Mouse (Mus musculus): ENCODE measurements around the gene Lmf2. TPM values are rescaled to one million over a fixed set of nuclear protein-coding genes. Genes with fewer than 3 reads are reported as not detected.
A peak's percentile ranks its signal among the peaks of the same experiment; 100 is the strongest.

The Lmf2 gene
- polyA plus RNA-seq (2012; rRNA removed), result 26.5 and 32.5 TPM in 2 replicates

DNA sequence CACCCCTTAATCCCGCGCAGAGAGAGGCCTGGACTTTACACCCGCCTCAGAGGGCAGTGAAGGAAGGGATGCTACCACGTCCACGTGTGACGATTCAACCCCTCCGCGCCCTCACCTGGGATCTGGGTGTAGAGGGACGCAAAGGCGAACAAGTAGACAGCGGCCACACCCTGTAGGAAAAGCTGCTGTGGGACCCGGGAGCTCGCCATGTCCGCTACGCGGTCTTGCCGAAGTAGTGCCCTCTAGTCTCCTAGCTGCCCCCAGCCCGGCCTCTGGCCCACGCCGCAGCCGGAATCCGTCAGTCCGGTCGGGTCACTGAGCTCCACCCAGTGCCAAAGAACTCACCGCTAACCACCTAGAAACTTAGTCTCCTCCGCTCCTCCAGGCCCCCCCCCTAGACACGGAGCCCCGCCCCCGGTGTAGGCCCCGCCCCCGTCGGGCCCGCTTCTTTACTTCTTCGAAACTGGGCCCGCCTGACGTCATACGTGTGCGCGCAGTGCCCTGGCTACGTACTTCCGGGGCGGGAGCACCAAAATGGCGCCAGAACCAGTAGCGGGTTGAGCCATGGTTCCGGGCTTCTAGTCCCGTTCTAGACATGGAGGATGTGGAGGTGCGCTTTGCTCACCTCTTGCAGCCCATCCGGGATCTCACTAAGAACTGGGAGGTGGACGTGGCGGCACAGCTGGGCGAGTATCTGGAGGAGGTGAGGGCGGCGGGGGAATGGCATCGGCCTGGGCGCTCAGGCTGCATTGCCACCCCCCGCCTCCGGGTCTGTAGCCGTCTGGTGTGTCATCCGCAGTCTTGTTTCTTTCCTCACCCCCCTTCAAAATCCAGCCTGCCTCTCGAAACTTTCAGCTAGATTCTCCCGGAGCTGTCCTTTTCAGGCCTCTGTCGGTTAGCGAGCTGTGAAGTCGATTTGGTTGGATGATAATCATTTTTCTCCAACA is at the start of gene Lmf2, which contains the start of gene Ncaph2:
Lmf2 (minus strand) TSS at position 419 of the 947 bp plus-strand sequence.
Ncaph2 (plus strand) TSS at position 479 of the 947 bp plus-strand sequence.
- peak; percentile 98 for DNase-seq (ENCODE audit: low read depth)
- TF ChIP-seq POLR2A (IDR thresholded peaks at IDR 0.05; ENCODE audit: borderline replicate concordance, extremely low read depth, insufficient read depth, insufficient read length, poor library complexity, severe bottlenecking) (no peak; the same call in 1 of the 2 replicates), CTCF (IDR thresholded peaks at IDR 0.05; ENCODE audit: borderline replicate concordance, extremely low read depth, insufficient read depth, insufficient read length) (no peak)

DNA sequence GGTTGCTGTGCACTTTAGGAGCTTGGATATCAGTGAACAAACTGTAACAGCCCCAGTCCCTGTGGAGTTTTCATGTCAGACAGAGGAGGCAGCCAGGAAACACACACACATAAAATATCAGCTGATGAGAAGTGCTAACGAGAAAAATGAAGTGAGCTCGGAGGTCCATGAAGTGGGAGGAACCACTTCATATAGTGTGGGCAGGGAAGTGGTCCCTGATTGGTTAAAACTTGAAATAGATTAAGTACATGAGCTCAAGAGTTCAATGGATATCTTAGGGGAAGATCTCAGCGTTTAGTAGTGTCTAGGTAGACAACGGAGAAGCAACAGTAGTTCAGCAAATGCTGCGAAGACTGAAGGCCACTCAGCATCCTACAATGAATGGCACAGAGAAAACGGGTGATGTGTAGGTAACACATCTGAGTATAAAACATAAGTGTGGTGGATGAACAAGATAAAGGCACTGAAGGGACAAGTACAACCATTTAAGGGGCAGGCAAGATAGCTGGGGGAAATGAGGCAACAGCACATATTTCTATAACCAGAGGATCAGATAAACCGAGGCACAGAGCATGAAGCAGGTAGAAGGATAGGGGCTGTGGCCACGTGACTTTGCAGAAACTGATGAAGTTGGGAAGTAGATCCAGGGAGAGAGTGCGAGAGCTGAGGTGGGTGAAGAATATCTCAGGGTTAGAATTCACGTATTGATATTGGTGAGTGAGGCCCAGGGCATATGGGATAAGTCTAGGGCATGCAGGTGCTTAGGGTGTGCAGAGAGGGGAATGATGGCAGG is 49.6 kb upstream of the Lmf2 start:
- TF ChIP-seq POLR2A (IDR thresholded peaks at IDR 0.05; ENCODE audit: borderline replicate concordance, extremely low read depth, insufficient read depth, insufficient read length, poor library complexity, severe bottlenecking), result no peak
- TF ChIP-seq CTCF (IDR thresholded peaks at IDR 0.05; ENCODE audit: borderline replicate concordance, extremely low read depth, insufficient read depth, insufficient read length), result no peak
- DNase-seq (ENCODE audit: low read depth), result no peak

DNA sequence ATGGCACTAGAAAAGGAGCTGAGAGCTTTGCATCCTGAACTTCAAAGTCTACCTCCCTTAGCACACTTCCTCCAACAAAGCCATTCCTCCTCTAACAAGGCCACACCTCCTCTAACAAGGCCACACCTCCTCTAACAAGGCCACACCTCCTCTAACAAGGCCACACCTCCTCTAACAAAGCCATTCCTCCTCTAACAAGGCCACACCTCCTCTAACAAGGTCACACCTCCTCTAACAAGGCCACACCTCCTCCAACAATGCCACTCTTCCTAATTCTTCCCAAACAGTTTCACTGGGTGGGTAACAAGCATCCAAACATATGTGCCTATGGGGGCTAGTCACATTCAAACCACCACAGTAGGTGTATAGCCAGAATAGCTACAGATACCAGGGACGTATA is 47.0 kb upstream of the Lmf2 start:
- no peak for TF ChIP-seq CTCF (IDR thresholded peaks at IDR 0.05; ENCODE audit: borderline replicate concordance, extremely low read depth, insufficient read depth, insufficient read length)
- TF ChIP-seq POLR2A (IDR thresholded peaks at IDR 0.05; ENCODE audit: borderline replicate concordance, extremely low read depth, insufficient read depth, insufficient read length, poor library complexity, severe bottlenecking), result no peak

DNA sequence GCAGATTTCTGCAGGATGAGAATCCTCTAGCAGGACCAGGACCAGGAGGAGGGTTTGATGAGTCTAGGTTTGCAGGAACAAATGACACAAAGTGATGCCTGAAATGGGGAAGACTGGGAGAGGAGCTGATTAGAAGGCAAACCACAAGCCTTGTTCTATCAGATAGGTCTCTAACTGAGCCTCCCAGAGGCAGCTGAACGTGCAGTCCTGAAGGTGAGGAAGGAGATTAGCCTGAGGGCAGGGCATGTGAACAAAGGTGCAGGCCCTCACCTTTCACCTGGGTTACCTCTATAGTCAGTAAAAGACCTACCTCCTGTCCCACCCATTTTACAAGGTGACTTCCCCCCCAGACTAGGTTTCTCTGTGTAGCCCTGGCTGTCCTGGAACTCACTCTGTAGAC is 44.3 kb upstream of the Lmf2 start:
- no peak for TF ChIP-seq CTCF (IDR thresholded peaks at IDR 0.05; ENCODE audit: borderline replicate concordance, extremely low read depth, insufficient read depth, insufficient read length)
- no peak for TF ChIP-seq POLR2A (IDR thresholded peaks at IDR 0.05; ENCODE audit: borderline replicate concordance, extremely low read depth, insufficient read depth, insufficient read length, poor library complexity, severe bottlenecking)
- no peak for DNase-seq (ENCODE audit: low read depth)

More for the DNA sequence above, 47.0 kb upstream of the Lmf2 start:
- DNase-seq (ENCODE audit: low read depth), result no peak

DNA sequence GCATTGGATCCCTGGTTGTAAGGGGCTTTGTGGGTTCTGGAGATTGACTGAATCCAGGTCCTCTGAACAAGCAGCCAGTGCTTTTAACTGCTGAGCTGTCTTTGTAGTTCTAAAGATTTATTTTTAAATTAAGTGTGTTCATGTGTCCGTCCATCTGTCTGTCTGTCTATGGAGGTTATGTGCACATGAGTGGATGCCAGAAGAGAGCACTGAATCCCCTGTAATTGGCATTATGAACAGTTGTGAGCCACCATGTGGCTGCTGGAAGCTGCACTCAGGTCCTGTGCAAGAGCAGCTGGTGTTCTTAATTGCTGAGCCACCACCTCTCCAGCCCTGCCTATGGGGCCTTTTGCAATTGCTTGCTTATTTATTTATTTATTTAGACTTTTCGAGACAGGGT is 42.7 kb upstream of the Lmf2 start:
- DNase-seq (ENCODE audit: low read depth), result peak; percentile 58

DNA sequence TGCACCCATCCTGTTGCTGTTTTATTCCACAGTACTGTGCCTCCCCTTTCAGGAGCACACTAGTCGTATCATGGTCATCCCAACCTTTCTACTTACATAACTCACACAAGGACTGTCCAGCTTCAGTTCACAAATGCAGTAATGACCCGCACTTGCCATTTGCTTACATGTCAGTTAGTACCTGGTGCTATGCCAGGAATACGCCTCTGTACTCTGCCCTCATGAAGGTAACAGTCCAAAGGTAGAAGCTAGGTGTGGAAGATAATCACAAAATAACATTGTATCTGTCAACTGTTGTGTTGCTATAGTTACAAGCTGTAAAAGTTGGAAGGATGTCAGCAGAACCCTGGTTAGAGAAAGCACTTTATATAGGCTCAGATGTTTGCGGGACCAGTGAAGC is 41.4 kb upstream of the Lmf2 start:
- DNase-seq (ENCODE audit: low read depth), result no peak

More for the DNA sequence above, 42.7 kb upstream of the Lmf2 start:
- TF ChIP-seq CTCF (IDR thresholded peaks at IDR 0.05; ENCODE audit: borderline replicate concordance, extremely low read depth, insufficient read depth, insufficient read length) (no peak), POLR2A (IDR thresholded peaks at IDR 0.05; ENCODE audit: borderline replicate concordance, extremely low read depth, insufficient read depth, insufficient read length, poor library complexity, severe bottlenecking) (no peak)

DNA sequence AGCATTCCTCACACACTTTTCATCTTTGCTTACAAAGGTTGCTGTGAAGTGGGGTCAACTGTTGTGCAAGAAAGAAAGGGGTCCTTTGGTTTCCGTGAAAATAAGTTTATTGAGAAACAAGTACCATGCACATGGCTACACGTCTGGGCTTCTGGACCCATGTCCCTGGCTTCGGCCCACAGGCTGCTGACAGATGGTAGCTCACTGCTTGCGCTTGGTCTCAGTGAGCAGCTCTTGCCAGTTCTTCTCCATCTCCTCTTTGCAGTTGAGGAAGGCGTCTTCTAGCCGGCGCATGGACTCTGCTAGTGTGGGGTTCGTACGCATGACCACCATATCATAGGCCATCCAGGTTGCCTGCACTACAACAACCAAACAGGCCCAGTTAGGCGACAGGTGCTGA is 34.6 kb upstream of the Lmf2 start:
- no peak for TF ChIP-seq POLR2A (IDR thresholded peaks at IDR 0.05; ENCODE audit: borderline replicate concordance, extremely low read depth, insufficient read depth, insufficient read length, poor library complexity, severe bottlenecking)
- no peak for TF ChIP-seq CTCF (IDR thresholded peaks at IDR 0.05; ENCODE audit: borderline replicate concordance, extremely low read depth, insufficient read depth, insufficient read length)
- DNase-seq (ENCODE audit: low read depth), result no peak

More for the DNA sequence above, 41.4 kb upstream of the Lmf2 start:
- TF ChIP-seq POLR2A (IDR thresholded peaks at IDR 0.05; ENCODE audit: borderline replicate concordance, extremely low read depth, insufficient read depth, insufficient read length, poor library complexity, severe bottlenecking) (no peak), CTCF (IDR thresholded peaks at IDR 0.05; ENCODE audit: borderline replicate concordance, extremely low read depth, insufficient read depth, insufficient read length) (no peak)

DNA sequence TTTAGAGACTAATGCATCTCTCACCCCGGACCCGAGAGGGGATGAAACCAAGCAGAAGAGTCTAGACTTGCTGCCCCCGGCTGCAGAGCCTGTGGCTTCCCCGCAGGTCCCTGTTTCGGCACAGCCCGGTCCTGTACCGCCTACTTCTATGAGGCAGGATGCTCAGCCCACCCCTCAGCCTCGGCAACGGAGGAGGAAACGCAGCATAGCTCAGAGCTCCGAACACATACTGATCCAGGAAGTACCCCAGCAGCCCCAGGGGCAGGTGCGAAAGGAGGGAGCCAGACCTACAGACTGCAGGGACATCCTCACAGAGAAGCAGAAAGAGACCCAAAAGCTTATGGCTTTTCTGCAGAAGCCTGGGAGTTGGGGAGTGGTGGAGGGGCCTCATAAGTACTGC is 31.7 kb upstream of the Lmf2 start:
- DNase-seq (ENCODE audit: low read depth), result no peak
- TF ChIP-seq POLR2A (IDR thresholded peaks at IDR 0.05; ENCODE audit: borderline replicate concordance, extremely low read depth, insufficient read depth, insufficient read length, poor library complexity, severe bottlenecking) (no peak), CTCF (IDR thresholded peaks at IDR 0.05; ENCODE audit: borderline replicate concordance, extremely low read depth, insufficient read depth, insufficient read length) (no peak)

DNA sequence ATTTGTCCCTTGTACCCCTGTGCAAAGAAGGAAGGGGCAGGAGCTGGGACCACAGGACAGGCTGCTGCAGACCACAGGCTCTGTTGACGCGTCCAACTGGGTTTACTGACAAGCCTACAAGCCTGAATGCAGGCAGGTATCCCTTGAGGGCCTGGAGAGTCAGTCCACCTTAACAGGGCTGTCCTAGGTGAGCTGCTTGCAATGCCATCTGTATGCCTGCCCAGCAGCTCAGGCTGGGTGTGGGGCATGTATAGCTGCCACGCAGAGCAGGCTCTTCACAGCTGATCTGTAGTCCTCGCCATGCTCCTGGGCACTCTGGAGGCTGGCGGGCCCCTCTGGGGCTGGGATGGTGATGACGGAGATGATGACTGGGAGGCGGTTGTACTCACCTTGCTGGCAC is 29.2 kb upstream of the Lmf2 start, which contains the start of gene Klhdc7b:
Klhdc7b (plus strand) TSS at position 301 of the 400 bp plus-strand sequence.
- no peak for DNase-seq (ENCODE audit: low read depth)
- no peak for TF ChIP-seq POLR2A (IDR thresholded peaks at IDR 0.05; ENCODE audit: borderline replicate concordance, extremely low read depth, insufficient read depth, insufficient read length, poor library complexity, severe bottlenecking)
- no peak for TF ChIP-seq CTCF (IDR thresholded peaks at IDR 0.05; ENCODE audit: borderline replicate concordance, extremely low read depth, insufficient read depth, insufficient read length)

DNA sequence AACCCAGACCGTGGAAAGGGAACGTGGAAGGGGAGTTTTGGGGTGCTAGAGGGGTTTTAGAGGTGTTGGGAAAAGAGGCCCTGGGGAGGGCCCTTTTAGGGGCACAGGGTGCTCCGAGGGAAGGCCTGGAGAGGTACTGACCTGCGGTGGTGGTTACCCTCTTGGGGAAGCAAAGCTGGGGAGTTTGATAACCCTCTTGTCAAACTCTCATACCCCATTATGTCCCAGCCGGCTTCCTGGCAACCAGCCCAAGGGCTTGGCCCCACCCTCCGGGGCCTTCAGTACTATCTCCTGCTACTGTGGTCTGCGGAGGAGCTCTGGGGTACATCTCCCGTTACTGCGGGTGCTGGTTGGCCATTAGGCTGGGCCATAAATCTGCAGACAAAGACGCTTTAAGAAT is 24.0 kb upstream of the Lmf2 start:
- TF ChIP-seq CTCF (IDR thresholded peaks at IDR 0.05; ENCODE audit: borderline replicate concordance, extremely low read depth, insufficient read depth, insufficient read length) (no peak), POLR2A (IDR thresholded peaks at IDR 0.05; ENCODE audit: borderline replicate concordance, extremely low read depth, insufficient read depth, insufficient read length, poor library complexity, severe bottlenecking) (no peak)
- no peak for DNase-seq (ENCODE audit: low read depth)

DNA sequence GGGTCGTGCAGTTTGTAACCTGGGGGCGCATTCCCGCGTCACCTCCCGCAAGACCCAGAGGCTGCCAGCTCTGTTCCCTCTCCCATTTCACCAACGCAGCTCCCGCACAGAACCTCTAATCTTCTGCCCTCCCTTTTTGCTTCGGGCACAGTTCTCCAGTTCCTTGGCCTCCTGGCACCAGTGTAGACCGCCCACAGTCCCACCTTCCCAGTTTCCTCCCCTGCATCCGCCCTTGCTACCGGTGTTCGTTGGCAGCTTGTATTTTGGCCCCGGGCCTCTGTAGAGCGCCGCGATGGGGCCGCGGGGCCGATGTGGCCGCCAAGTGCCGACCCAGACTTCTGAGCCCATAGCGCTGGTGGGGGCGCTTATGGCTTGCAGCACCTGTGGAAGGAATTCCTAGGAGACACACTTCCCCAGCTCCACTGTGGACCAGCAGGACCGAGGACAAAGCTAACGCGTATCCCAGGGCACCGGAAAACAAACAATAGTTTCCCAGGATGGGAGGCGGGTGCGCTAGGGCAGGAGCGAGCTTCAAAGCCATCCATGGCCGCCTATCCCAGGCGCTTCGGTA is 23.5 kb upstream of the Lmf2 start, which contains the start of gene Odf3b:
Odf3b (minus strand) TSS at position 452 of the 571 bp plus-strand sequence.
- no peak for TF ChIP-seq POLR2A (IDR thresholded peaks at IDR 0.05; ENCODE audit: borderline replicate concordance, extremely low read depth, insufficient read depth, insufficient read length, poor library complexity, severe bottlenecking)
- no peak for TF ChIP-seq CTCF (IDR thresholded peaks at IDR 0.05; ENCODE audit: borderline replicate concordance, extremely low read depth, insufficient read depth, insufficient read length)
- DNase-seq (ENCODE audit: low read depth), result peak; percentile 29

Data from brain, embryonic 14.5 days (tissue).